Mouse (Mus musculus) midbrain, embryonic 14.5 days (tissue): ENCODE results near the gene Mxd1. TPM values are rescaled to one million over a fixed set of nuclear protein-coding genes. Genes with fewer than 3 reads are reported as not detected.

Experiments
- ATAC-seq: fragments of 200-750 bp; cut with Nextera tagmentation; 2 replicates; pipeline ENCODE4 v1.8.0; 2017; ENCODE audit warnings: moderate number of reproducible peaks, moderate library complexity; ENCODE audit not compliant: low FRiP score, low TSS enrichment
- DNase-seq: peaks from one replicate; pipeline ENCODE4 v3.0.0-alpha.2; 2015
- H3K27ac ChIP-seq: fragments of 300-500 bp; sonication (generic); replicated peaks from 2 replicates; pipeline ENCODE4 v1.5.1; 2014; ENCODE audit warnings: mild to moderate bottlenecking, low read depth, low read length, moderate library complexity
- H3K27me3 ChIP-seq: fragments of 300-500 bp; sonication (generic); 2 replicates; pipeline ENCODE4 v1.6.1; 2014; ENCODE audit warnings: low read length, control low read depth, mixed read lengths; ENCODE audit not compliant: control insufficient read depth, insufficient read depth
- H3K36me3 ChIP-seq: fragments of 300-500 bp; sonication (generic); 2 replicates; pipeline ENCODE4 v1.6.1; 2014; ENCODE audit warnings: low read length, control low read depth; ENCODE audit not compliant: control insufficient read depth, insufficient read depth
- H3K4me1 ChIP-seq: fragments of 300-500 bp; sonication (generic); 2 replicates; pipeline ENCODE4 v1.6.1; 2014; ENCODE audit warnings: mild to moderate bottlenecking, antibody characterized with exemption, low read length, control low read depth; ENCODE audit not compliant: control insufficient read depth, insufficient read depth
- H3K4me2 ChIP-seq: fragments of 300-500 bp; sonication (generic); 2 replicates; pipeline ENCODE4 v1.6.1; 2014; ENCODE audit warnings: mild to moderate bottlenecking, low read length, moderate library complexity
- H3K4me3 ChIP-seq: fragments of 300-500 bp; sonication (generic); replicated peaks from 2 replicates; pipeline ENCODE4 v1.5.1; 2014; ENCODE audit warnings: low read depth, low read length
- H3K9ac ChIP-seq: fragments of 300-500 bp; sonication (generic); replicated peaks from 2 replicates; pipeline ENCODE4 v1.6.1; 2014; ENCODE audit warnings: mild to moderate bottlenecking, low read length, moderate library complexity
- H3K9me3 ChIP-seq: fragments of 300-500 bp; sonication (generic); 2 replicates; pipeline ENCODE4 v1.6.1; 2016; ENCODE audit warnings: low read length, control low read depth, mixed read lengths; ENCODE audit not compliant: control insufficient read depth
- WGBS: fragments of 180-500 bp; shearing (Covaris S2); extraction: QIAGEN DNeasy Blood & Tissue Kit; methylation state at CpG from one replicate; pipeline ENCODE4 v1.1.7; 2014; 5-methylcytosine and 5-hydroxymethylcytosine counted together
- polyA plus RNA-seq: library from polyadenylated mRNA; unstranded; fragments of >200 nt; fragmentation: Nextera tagmentation; extraction: Ambion mirVana; gene quantifications from 2 replicates; pipeline ENCODE4 v1.2.1, GENCODE M21; 2014

Mxd1 gene
- polyA plus RNA-seq, 1 experiment from 2014 or later, result 24.2 TPM

- H3K9me3 ChIP-seq, result no peaks in the 10 kb centered on the region
- H3K4me1 ChIP-seq, result no peaks in the 10 kb centered on the region
- H3K4me3 ChIP-seq, result no peak overlapping the region
- no peaks in the 10 kb centered on the region for H3K27me3 ChIP-seq
- DNase-seq, result peak; percentile 14
- H3K36me3 ChIP-seq, result no peaks in the 10 kb centered on the region
- H3K9ac ChIP-seq, result no peak overlapping the region
- H3K4me2 ChIP-seq, result no peak overlapping the region
- H3K27ac ChIP-seq, result no peak overlapping the region
- 73% methylated on average over 18 of the region's 18 CpGs for WGBS
- no peak for ATAC-seq
Measured at GRCm38 (mm10) chr6:86624074-86625030, 44.6 kb downstream of the Mxd1 start.

GRCm38 (mm10) chr6:86623201-86623600 lies 45.8 kb downstream of the Mxd1 start:
- no peak for ATAC-seq

GRCm38 (mm10) chr6:86615301-86615700 lies 53.7 kb downstream of the Mxd1 start:
- no peaks in the 10 kb centered on the region for H3K36me3 ChIP-seq
- 91% methylated on average over 4 of the region's 4 CpGs for WGBS
- H3K4me1 ChIP-seq, result no peaks in the 10 kb centered on the region
- no peak overlapping the region for H3K4me2 ChIP-seq
- H3K4me3 ChIP-seq, result no peak overlapping the region
- DNase-seq (no peak), ATAC-seq (no peak)
- no peak overlapping the region for H3K27ac ChIP-seq
- H3K9me3 ChIP-seq, result no peaks in the 10 kb centered on the region
- H3K9ac ChIP-seq, result no peak overlapping the region
- H3K27me3 ChIP-seq, result no peaks in the 10 kb centered on the region

More at GRCm38 (mm10) chr6:86623201-86623600, 45.8 kb downstream of the Mxd1 start:
- Histone ChIP-seq H3K27me3 (no peaks in the 10 kb centered on the region), H3K9me3 (no peaks in the 10 kb centered on the region), H3K4me3 (no peak overlapping the region), H3K9ac (no peak overlapping the region), H3K36me3 (no peaks in the 10 kb centered on the region), H3K4me1 (no peaks in the 10 kb centered on the region), H3K27ac (no peak overlapping the region), H3K4me2 (no peak overlapping the region)
- WGBS, result 89% methylated on average over 4 of the region's 4 CpGs
- no peak for DNase-seq

- Histone ChIP-seq H3K4me3 (no peak overlapping the region), H3K9ac (no peak overlapping the region), H3K36me3 (no peaks in the 10 kb centered on the region), H3K4me1 (no peaks in the 10 kb centered on the region), H3K27me3 (no peaks in the 10 kb centered on the region), H3K4me2 (no peak overlapping the region), H3K27ac (no peak overlapping the region), H3K9me3 (no peaks in the 10 kb centered on the region)
- ATAC-seq (no peak), DNase-seq (no peak)
- 72% methylated on average over 5 of the region's 5 CpGs for WGBS
Measured at GRCm38 (mm10) chr6:86610714-86611113, 58.2 kb downstream of the Mxd1 start.

- Histone ChIP-seq H3K36me3 (no peaks in the 10 kb centered on the region), H3K4me3 (no peak overlapping the region), H3K27ac (no peak overlapping the region), H3K27me3 (no peaks in the 10 kb centered on the region), H3K4me1 (no peaks in the 10 kb centered on the region), H3K9me3 (no peaks in the 10 kb centered on the region), H3K4me2 (no peak overlapping the region), H3K9ac (no peak overlapping the region)
- DNase-seq (no peak), ATAC-seq (no peak)
- WGBS, result 90% methylated on average over 6 of the region's 6 CpGs
Measured at GRCm38 (mm10) chr6:86609235-86609634, 59.7 kb downstream of the Mxd1 start.

- no peak for ATAC-seq
- no peaks in the 10 kb centered on the region for H3K36me3 ChIP-seq
Measured at GRCm38 (mm10) chr6:86607471-86607870, 61.5 kb downstream of the Mxd1 start.

GRCm38 (mm10) chr6:86606289-86606688 lies 62.7 kb downstream of the Mxd1 start:
- H3K9me3 ChIP-seq, result no peaks in the 10 kb centered on the region
- H3K4me1 ChIP-seq, result no peaks in the 10 kb centered on the region
- 84% methylated on average over 4 of the region's 4 CpGs for WGBS
- H3K9ac ChIP-seq, result no peak overlapping the region
- no peak for ATAC-seq
- no peak for DNase-seq
- no peak overlapping the region for H3K4me2 ChIP-seq
- no peaks in the 10 kb centered on the region for H3K27me3 ChIP-seq
- no peak overlapping the region for H3K27ac ChIP-seq
- no peaks in the 10 kb centered on the region for H3K36me3 ChIP-seq
- H3K4me3 ChIP-seq, result no peak overlapping the region

More at GRCm38 (mm10) chr6:86607471-86607870, 61.5 kb downstream of the Mxd1 start:
- WGBS, result 87% methylated on average over 6 of the region's 6 CpGs
- Histone ChIP-seq H3K9me3 (no peaks in the 10 kb centered on the region), H3K4me3 (no peak overlapping the region), H3K27ac (no peak overlapping the region), H3K4me2 (no peak overlapping the region), H3K9ac (no peak overlapping the region), H3K27me3 (no peaks in the 10 kb centered on the region), H3K4me1 (no peaks in the 10 kb centered on the region)
- DNase-seq, result no peak

GRCm38 (mm10) chr6:86605260-86605659 lies 63.7 kb downstream of the Mxd1 start:
- H3K4me1 ChIP-seq, result no peaks in the 10 kb centered on the region
- no peaks in the 10 kb centered on the region for H3K27me3 ChIP-seq
- H3K4me2 ChIP-seq, result no peak overlapping the region
- no peak overlapping the region for H3K27ac ChIP-seq
- no peak for DNase-seq
- no peak for ATAC-seq
- WGBS, result 67% methylated on average over 7 of the region's 7 CpGs
- no peaks in the 10 kb centered on the region for H3K36me3 ChIP-seq
- H3K9ac ChIP-seq, result no peak overlapping the region
- no peaks in the 10 kb centered on the region for H3K9me3 ChIP-seq
- H3K4me3 ChIP-seq, result no peak overlapping the region

GRCm38 (mm10) chr6:86599951-86600414 lies 69.0 kb downstream of the Mxd1 start:
- H3K27ac ChIP-seq, result no peak overlapping the region
- H3K36me3 ChIP-seq, result no peaks in the 10 kb centered on the region
- peak; percentile 57 for DNase-seq

More at GRCm38 (mm10) chr6:86599951-86600414, 69.0 kb downstream of the Mxd1 start:
- H3K4me1 ChIP-seq, result no peaks in the 10 kb centered on the region
- H3K4me2 ChIP-seq, result no peak overlapping the region
- no peak overlapping the region for H3K4me3 ChIP-seq
- H3K9ac ChIP-seq, result no peak overlapping the region
- no peak for ATAC-seq
- H3K27me3 ChIP-seq, result no peaks in the 10 kb centered on the region
- H3K9me3 ChIP-seq, result no peaks in the 10 kb centered on the region
- WGBS, result 66% methylated on average over 6 of the region's 6 CpGs
